Mouse (Mus musculus) megakaryocyte-erythroid progenitor cell, adult 5-6 weeks (primary cell): Measurements from ENCODE around the gene Zfyve27. TPM values are rescaled to one million over a fixed set of nuclear protein-coding genes. Genes with fewer than 3 reads are reported as not detected.

ENCODE experiments used
- ATAC-seq: replicated peaks from 2 replicates; pipeline ENCODE4 v1.8.0; 2016; ENCODE audit warnings: mild to moderate bottlenecking, inconsistent platforms; ENCODE audit not compliant: severe bottlenecking, poor library complexity, low FRiP score, low TSS enrichment
- total RNA-seq, 2 experiments: library from RNA; stranded (forward) in 1 of 2; stranded (reverse) in 1 of 2; fragments of 200-1000, 215-1000 nt in 1 of 2; fragments of >200 nt in 1 of 2; fragmentation: Nextera tagmentation in 1 of 2; gene quantifications; 2 replicates each; pipeline ENCODE4 v1.2.3; 2014 to 2017

The Zfyve27 gene
- total RNA-seq (2014; fragmentation: Nextera tagmentation) (19.4 and 30.4 TPM in 2 replicates), total RNA-seq (2017) (10.7 and 13.4 TPM in 2 replicates)

DNA sequence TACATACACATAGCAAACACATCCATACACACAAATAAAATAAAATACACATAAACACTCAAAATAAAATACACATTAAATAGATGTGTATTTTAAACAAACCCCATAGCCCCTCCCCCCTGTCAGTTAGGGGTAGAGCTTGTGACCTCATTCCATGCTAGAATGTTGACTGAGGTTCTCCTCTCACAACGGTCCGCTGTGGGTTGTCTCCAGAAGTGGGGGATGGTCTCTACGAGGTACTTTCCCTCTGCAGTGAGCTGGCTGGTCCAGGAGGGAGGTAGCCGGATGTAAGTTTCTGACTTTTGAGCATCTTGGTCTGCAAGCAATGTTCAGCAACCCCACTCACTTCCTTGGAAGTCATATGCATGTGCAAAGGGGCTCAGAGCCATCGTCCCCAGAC lies at the start of gene Zfyve27:
Zfyve27 (plus strand) TSS at position 188 of the 400 bp plus-strand sequence.
- ATAC-seq: no peak

DNA sequence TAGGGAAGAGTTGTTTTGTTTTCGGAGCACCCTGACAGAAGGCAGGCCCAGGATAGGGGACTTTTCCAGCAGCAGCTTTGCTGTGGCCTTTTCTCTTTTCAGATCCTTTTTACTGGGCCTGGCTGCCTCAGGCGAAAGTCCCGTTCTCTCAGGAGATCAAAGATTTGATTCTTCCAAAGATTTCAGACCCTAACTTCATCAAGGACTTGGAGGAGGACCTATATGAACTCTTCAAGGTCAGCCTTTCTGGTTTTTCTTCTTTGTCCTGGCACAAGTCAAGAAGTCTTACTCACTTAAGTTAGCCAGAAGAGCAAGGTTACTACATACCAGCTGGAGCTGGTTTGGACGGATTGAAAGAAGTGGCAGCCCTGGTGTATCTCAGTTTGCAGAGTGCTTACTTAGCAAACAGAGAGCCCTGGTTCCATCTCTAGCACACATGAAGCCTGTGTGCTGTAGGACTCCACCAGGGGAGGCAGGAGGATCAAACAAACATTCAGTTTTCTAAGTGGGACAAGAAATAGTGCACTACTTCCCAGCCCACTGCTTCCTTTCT lies 47.9 kb upstream of the Zfyve27 start:
- ATAC-seq: no peak

DNA sequence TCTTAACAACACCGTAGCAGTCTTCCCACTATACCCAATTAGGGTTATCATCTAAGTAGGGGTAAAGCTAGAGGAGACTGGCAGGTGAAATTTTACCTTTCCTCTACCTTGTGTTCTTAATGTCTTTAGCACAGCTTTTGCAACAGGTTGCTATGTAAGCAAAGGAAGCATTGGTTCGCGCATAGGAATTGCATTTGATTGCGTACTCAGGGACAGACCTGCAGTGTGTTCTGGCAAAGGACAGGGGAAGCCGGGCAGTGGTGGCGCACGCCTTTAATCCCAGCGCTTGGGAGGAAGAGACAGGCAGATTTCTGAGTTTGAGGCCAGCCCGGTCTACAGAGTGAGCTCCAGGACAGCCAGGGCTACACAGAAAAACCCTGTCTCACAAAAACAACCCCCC lies 45.6 kb upstream of the Zfyve27 start:
- ATAC-seq: no peak

DNA sequence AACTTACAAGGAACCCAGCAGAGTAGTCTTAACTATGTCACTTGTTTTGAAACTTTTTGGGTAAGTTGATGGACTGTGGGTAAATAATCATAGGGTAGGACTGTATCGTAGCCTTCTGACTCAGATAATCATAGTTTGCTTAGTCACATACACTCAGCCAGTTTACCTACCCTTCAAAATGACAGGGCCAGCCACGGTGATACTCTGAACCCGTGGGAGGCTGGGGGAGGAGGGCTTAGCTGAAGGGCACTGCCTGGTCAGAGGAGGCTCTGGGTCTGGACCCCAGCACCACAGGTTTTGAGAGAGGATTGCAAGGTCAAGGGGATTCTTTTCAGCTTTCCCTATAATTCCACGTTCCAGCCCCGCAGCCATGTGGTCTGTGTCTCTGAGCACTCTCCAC lies 45.2 kb upstream of the Zfyve27 start:
- no peak for ATAC-seq

DNA sequence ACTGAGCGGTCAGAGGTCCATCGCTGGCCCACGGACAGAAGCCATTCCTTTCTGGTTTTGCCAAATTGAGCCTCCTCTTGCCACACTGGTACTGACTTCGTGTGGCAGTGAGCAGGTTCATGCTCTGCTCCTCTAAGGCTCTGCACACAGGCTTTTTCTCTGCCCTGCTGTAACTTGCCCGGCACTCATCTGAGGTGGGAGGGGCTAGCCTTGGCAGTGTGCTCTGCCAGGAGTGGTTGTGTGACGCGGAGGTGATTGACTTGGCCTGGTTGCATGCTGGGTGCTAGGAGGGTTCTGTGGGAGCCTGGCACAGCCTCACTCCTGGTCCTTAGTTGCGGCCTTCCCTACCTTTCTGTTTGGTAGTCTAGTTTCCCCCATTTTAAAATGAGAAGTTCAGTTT lies 43.3 kb upstream of the Zfyve27 start:
- ATAC-seq: no peak

DNA sequence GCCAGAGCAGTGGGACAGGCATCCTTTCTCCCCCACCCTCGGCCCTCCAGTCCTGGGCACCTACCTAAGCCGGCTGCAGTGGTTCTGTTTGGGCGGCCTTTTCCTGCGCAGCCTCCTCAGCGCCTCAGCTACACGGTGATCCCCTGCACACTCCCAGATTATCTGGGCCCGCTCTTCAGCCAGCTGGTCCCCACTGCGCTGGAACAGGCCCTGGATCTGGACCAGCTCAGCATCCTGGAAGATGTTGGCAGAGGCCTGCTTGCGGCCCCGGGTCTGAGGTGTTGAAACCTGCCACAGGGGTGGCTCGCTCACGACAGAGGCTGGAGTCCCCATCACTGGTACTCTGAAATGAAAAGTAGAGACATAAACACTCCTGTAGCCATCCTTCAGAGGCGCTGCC lies 39.1 kb upstream of the Zfyve27 start:
- no peak for ATAC-seq

DNA sequence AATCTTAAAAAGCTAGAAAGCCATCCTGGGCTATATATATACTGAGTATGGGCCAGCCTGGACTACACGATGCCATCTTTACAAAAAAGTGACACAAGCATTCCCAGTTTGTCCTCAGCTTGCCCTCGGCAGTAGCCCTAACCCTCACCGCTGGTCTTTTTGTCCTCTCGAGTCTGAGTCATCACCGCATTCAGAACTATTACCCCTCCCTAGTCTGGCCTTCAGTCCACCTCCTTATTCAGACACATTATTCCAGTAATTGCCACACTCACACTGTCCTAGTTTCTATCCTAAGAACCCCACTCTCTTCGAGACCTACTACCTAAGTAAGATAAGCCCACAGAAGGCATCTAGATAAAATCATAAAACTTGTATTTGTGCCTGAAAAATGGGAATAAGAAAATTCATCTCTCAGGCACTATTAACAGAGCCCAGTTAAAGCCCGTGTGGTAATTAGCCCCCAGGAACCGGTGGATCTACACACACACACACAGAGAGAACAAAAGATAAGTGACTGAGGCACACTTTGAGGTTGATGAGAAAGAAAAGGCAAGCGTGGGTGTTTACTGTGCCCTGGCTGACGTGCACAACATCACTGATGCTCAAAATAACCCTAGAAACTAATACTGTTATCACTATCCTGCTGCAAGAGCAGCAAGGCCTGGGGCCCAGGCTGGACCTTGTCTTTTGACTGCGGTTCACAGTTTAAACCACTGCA lies 38.1 kb upstream of the Zfyve27 start:
- no peak for ATAC-seq

DNA sequence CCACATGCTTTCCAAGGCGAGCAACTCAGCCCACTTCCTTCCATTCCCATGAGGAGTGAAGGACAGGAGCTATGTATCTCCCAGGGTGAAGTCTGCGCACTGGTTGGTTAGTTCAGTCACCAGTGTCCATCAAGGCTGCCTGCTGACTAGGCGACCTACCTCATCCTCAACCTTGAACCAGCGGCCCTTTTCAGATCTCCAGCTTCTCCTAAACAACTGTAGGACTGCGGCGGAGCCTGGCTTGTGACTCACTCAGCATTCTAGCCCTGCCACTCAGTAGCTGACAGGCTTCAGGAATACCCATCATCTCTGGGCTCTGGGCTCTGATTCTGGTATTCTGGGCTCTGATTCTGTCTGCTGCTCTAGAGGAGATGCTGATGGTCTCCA lies 37.5 kb upstream of the Zfyve27 start:
- no peak for ATAC-seq

DNA sequence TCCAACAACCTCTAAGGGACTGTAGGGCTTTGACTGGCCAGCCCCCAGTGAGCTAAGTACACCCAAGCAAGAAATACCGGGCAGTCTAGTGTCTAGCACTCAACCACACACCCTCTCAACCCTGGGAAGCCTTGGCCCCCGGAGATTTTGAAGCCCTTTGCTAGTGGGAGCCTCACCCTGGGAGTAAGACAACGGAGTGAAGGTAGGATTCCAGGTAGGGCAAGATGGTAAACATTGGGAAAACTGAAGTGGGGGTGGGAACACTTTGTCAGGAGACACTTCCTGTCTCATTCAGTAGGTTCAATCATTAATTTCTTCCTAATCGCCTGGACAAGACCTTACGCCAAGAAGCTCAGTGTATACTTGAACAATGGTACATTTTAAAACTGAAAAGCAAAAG lies 36.7 kb upstream of the Zfyve27 start:
- ATAC-seq: no peak

DNA sequence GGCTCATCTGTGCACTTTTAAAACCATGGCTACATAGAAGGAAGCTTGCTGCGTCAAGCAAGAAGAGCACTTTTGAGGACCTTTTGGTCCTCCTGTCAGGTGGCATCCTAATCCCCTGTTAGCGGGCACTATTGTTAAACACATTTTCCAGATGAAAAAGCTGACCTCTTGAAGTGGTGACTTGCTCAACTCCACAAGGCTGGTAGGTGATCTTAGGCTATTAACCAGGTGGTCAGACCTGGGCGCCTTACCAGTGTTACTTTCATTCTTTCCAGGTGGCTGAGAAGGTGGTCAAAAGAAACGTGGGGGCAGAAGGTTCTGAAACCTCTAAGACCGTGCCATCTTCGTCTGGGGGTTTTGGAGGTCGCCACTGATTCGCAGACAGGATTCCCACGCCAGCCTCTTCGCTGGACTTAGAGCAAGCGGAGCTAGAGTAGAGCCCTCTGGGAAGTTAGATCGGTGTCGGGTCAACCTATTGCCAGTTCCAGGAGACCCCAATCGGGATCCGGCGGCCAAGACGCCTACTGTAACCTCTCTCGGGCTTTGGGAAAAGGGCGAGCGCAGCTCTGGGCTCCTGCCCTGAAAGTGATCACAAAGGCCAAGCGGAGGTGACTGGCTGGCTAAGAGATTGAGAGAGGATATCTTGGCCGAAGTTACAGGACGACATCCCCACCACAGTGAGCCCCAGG lies 35.6 kb upstream of the Zfyve27 start:
- no peak for ATAC-seq

DNA sequence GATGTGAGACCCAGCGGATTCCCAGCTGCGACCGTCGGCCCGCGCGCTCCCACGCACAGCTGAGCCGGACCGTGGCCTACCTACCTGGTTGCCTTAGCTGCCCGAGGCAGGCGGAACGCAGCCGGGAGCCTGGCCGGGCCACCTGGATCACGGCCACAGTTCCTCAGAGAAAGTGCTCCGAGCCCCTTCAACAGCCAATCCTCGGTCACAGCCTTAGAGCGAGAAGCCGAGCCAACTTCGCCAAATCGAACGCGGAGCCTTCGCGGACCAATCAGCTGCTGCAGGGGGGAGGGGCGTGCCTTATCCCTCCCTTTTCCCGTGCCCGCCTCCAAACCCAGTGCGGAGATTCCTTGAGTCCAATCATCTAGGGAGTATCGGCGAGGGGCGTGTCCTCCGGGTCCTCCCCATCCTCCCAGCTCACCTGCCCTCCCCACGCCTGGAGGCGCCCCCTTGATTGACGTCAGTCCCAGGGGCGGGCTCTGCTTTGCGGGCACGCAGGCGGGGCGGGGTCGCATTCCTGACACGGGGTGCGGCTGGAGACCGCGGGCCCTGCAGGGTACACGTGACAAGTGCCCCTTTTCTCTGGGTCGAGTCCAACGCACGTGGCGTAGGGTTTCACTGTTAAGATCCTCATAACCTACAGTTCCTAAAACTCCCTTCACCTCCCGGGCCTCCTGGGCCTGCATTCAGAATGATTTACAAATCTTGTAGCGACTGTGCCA lies 34.8 kb upstream of the Zfyve27 start, which contains the start of gene Avpi1:
Avpi1 (minus strand) TSS at position 273 of the 722 bp plus-strand sequence.
- peak; percentile 93 for ATAC-seq

DNA sequence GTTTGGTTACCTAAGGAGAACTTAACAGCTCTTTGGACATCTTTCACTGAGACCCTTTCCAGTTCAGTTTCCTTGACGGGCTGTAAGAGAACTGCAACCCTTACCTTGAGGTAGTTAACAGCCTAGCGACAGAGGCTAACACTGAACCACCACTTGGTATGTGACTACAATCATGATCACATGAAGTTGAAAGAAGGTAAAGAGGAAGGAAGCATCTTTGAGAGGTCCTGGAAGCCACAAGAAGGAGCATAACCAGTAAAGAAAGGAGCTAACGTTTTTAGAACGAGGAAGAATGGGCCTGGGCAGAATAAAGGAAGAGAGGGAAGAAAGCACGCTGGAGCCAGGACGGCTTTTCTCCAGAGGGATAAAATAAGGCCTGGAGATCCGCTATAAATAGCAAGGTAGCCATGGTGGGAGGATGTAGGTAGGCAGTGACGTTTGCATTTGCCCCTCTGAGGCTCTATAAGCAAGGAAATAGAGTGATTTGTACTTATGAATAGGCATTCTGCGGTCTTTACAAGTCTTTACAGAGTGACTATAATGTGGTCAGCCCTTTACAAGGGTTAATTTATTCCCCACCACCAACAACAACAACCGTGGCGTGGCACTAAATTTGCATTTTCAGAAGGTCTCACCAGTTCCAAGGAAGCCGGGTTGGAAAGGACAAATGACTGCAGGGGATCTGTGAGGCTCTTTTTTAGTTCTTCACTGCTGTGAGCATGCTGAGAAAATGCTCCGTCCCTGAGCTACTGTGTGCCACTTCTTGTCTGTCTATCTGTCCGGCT lies 34.0 kb upstream of the Zfyve27 start:
- peak; percentile 33 for ATAC-seq

DNA sequence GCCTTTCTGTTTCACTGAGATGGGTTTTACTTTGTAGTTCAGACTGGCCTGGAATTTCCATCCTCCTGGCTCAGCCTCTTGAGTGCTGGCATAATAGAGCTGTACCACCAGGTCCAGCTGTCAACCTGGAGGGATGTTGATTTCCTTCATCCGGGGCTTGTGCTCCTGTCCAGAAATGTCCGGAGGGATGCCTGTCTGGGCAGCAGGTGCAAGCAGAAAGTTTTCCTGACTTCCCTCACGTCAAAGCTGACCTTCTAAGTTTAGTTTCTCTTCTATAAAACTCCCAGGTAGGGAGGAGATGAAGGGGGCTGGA lies 33.5 kb upstream of the Zfyve27 start:
- no peak for ATAC-seq

DNA sequence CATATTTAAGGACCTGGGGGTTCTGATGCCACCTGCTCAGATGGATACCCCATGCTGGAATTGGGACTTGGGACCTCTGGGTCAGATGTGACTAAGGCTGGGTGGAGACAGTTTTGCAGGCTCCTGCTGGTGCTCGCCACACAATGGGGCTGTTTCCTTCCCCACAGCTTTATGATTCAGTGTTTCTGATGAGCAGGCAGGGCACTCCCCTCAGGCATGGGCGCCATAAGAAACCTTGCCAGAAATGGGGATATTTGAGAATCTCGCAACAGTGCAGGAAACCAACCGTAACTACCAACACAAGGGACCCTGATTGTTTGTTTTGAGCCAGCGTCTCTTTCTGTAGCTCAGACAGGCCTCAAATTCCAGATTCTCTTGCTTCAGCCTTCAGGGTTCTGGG lies 32.6 kb upstream of the Zfyve27 start:
- ATAC-seq: no peak

DNA sequence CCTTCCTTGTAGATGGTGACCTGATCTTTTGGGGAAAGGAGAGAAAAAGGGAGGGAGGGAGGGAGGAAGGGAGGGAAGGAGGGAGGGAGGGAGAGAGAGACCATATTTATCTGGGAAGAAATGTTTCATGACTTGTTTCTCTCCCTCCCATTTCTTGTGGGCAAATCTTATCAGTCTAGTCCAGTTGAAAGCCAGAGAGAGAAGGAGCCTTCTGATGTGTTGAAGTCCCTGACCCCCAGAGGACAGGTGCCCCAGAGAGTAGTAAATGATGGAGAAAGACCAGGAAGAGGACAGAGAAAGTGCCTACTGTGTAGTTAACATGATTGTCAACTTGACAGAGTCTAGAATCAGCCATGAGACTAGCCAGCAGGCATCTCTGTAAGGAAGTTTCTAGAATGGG lies 28.7 kb upstream of the Zfyve27 start:
- ATAC-seq: no peak

DNA sequence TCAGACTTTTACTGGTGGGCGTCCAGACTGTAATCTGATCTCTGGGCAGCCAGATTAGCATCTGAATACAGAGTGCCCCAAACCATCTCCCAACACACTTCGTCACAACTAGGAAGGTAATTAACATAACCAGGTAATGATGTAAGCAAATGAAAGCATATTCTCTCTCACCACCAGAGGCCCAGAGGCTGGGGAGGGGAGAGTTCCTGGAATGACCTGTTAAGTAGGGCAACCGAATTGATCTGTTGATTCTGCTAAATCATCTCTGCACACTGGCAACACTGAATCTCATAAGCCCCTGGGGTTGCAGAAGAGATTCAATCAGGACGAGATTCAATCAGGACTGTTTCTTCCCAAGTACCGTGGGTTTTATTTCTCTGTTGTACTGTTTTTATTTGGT lies 27.6 kb upstream of the Zfyve27 start:
- no peak for ATAC-seq

DNA sequence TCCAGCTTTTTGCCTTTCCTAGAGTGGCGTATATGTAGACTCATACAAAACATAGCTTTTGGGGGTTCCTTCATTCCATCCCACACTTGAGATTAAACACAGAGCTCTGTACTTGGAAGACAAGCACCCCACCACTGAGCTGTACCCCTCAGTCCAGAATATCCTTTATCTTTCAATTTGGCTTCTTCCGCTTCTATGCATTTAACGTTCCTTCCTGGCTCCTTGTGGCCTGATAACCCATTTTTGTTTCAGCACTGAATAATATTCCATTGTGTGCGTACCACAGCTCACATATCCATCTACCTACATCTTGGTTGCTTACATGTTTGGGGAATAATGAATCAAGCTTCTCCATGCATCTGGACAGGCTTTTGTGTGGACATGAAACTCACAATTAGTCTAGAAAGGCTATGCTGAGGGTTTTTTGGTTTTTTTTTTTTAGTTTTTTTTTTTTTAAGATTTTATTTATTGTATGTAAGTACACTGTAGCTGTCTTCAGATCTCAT lies 26.5 kb upstream of the Zfyve27 start:
- no peak for ATAC-seq

DNA sequence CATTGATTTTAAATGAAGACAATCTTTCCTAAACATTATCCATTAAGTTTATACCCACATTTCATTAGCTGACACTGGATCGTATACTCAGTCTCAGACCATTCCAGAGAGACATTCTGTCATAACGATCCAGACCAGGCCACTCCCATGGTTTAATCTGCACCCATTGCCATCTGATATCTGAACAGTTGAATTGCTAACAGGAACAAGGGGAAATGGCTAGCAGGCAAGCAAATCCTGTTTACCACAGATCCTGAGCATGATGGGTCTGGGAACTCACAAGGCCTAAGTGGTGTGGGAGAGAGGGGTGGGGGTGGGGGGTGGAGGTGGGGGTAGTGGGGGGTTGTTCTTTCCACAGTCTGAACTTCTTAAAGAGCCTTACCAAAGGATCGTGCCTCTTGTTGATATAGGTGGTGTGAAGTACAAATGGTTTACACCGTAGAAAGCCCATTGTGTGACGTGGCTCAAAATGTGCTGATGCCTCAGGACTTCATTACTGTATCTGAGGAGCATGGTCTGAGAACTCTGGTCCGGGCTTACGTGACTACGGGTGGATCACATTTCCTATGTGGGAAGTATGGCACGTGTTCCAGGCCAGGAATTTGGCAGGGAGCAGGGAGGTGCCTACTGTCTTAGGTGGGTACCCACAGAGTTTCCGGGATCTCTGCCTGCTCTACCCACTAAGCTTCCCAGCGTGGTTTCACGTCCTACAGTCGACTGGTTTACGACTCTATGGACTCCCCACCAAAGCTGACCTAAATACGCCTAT lies 25.1 kb upstream of the Zfyve27 start:
- ATAC-seq: no peak
